Mouse (Mus musculus) heart, adult 8-10 months (tissue): ENCODE data around the gene Emc8. TPM values are rescaled to one million over a fixed set of nuclear protein-coding genes. Genes with fewer than 3 reads are reported as not detected.
A peak's percentile ranks its signal among the peaks of the same experiment; 100 is the strongest.

ENCODE experiments used
- DNase-seq: peaks from one replicate; pipeline ENCODE4 v3.0.0; 2022; ENCODE audit warnings: low spot score
- total RNA-seq, 4 experiments: library from RNA; stranded (reverse); gene quantifications; 2 replicates each; pipeline ENCODE4 v1.2.4; 2022

The Emc8 gene
- total RNA-seq, 4 experiments from 2014 or later, result 44.3 to 57.6 (median 46.7) TPM

- DNase-seq, result no peak
These were observed 26.2 kb downstream of the Emc8 start for GRCm38 (mm10) chr8:120642031-120642662.

- DNase-seq, result no peak
These were observed 27.1 kb downstream of the Emc8 start for GRCm38 (mm10) chr8:120641245-120641644.

- DNase-seq, result peak; percentile 41
These were observed 34.0 kb downstream of the Emc8 start for GRCm38 (mm10) chr8:120634329-120634839.

- no peak for DNase-seq
These were observed 34.6 kb downstream of the Emc8 start for GRCm38 (mm10) chr8:120633665-120634271.

- no peak for DNase-seq
These were observed 35.3 kb downstream of the Emc8 start for GRCm38 (mm10) chr8:120632969-120633664.

GRCm38 (mm10) chr8:120631441-120632375, 36.7 kb downstream of the Emc8 start:
- no peak for DNase-seq

GRCm38 (mm10) chr8:120630848-120631247, 37.5 kb downstream of the Emc8 start:
- no peak for DNase-seq

- no peak for DNase-seq
These were observed 38.3 kb downstream of the Emc8 start for GRCm38 (mm10) chr8:120630031-120630430.

GRCm38 (mm10) chr8:120627298-120627697, 41.1 kb downstream of the Emc8 start:
- no peak for DNase-seq

- no peak for DNase-seq
These were observed 41.9 kb downstream of the Emc8 start for GRCm38 (mm10) chr8:120626461-120626860.

- no peak for DNase-seq
These were observed 44.8 kb downstream of the Emc8 start for GRCm38 (mm10) chr8:120623608-120624007.

GRCm38 (mm10) chr8:120622161-120622560, 46.2 kb downstream of the Emc8 start:
- DNase-seq, result no peak

GRCm38 (mm10) chr8:120620441-120620840, 47.9 kb downstream of the Emc8 start:
- no peak for DNase-seq

- peak; percentile 46 for DNase-seq
These were observed 48.9 kb downstream of the Emc8 start for GRCm38 (mm10) chr8:120619235-120620180.

GRCm38 (mm10) chr8:120618110-120618509, 50.3 kb downstream of the Emc8 start:
- peak; percentile 54 for DNase-seq

GRCm38 (mm10) chr8:120616663-120617626, 51.4 kb downstream of the Emc8 start:
- DNase-seq, result no peak

- DNase-seq, result no peak
These were observed 53.9 kb downstream of the Emc8 start for GRCm38 (mm10) chr8:120614491-120614890.

- DNase-seq, result no peak
These were observed 57.5 kb downstream of the Emc8 start for GRCm38 (mm10) chr8:120610824-120611223.

- DNase-seq, result peak; percentile 75
These were observed 60.5 kb downstream of the Emc8 start for GRCm38 (mm10) chr8:120607885-120608284.
